11 mouse cellular contexts compared by ENCODE assay signal in the genomic region with DNA sequence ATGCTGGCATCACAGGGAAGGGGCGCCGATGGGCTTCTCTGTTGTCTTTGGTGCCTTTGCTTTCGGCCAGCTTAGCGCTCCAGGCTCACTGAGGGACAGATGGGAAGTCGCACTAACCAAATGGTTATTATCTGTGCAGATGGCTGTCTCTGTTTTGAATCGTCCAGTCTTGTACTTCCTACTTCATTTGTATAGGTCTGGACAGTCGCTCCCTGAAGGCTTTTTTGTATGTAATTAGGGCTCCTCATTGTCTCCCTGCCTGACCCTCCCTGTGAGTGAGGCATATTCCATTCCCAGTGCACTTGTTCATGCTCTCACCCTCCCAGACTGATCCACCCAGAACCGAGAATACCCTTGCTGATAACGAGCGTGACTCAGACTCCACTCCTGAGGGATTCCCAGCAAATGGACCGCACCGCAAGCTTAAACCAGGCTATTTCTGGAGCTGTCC. TPM values are rescaled to one million over a fixed set of nuclear protein-coding genes. Genes with fewer than 3 reads are reported as not detected.
DNase-seq lines count a peak whose midpoint lies in the region; ATAC-seq and TF ChIP-seq lines count a peak whose summit lies in the region.
"Had no signal": no experiment of that assay in that cellular context is flagged by ENCODE, and none has a peak within 500 bp of the region (broad histone marks: within the 10 kb centered on the region; RNA-seq: fewer than 3 reads in every experiment).

No protein-coding gene starts in this region.

- H3K9me3 ChIP-seq in heart, postnatal 0 days (replicated peaks; ENCODE audit: control insufficient read depth, low read length): no peaks in the 10 kb centered on the region
- no peaks in the 10 kb centered on the region for H3K9me3 ChIP-seq in neural tube, embryonic 15.5 days (replicated peaks)
- H3K9me3 ChIP-seq: embryonic facial prominence, embryonic 13.5 days had no signal

- DNase-seq in left cerebral cortex, postnatal 4 days: peak; percentile 63
- DNase-seq in left cerebral cortex, adult 8-10 months (ENCODE audit: low spot score in 2 of 2): no peak
- DNase-seq in cerebellum, adult 2 months: peak; percentile 72 to 83
- DNase-seq in heart, postnatal 0 days (ENCODE audit: low spot score): peak; percentile 54
- no peak for DNase-seq in c-Kit-positive CD71-positive TER-119-positive erythroid progenitor cells, embryonic 14.5 days (ENCODE audit: low spot score)
- no peak for DNase-seq in left cerebral cortex, postnatal 14 days (ENCODE audit: low spot score in 2 of 2)
- no peak for DNase-seq in urinary bladder, postnatal 25 days (ENCODE audit: low spot score)
- DNase-seq: kidney, postnatal 4 days had no signal

- H3K4me2 ChIP-seq in heart, postnatal 0 days (ENCODE audit: low read depth, low read length): peak overlapping the region; percentile 46
- peak overlapping the region; percentile 28 for H3K4me2 ChIP-seq in neural tube, embryonic 15.5 days
- H3K4me2 ChIP-seq: embryonic facial prominence, embryonic 13.5 days had no signal

- intact Hi-C loops in left cerebral cortex, postnatal 4 days (cut with DNase I): no loop called here
- intact Hi-C loops in left cerebral cortex, postnatal 14 days (cut with DNase I): no loop called here

- 2% methylated on average over 12 of the region's 12 CpGs for WGBS in cerebellum, adult 2 months
- WGBS in heart, postnatal 0 days: 28% methylated on average over 12 of the region's 12 CpGs
- WGBS in neural tube, embryonic 15.5 days: 43% methylated on average over 12 of the region's 12 CpGs

- no peaks in the 10 kb centered on the region; the same call in 1 of the 2 replicates for H3K27me3 ChIP-seq in cerebellum, adult 2 months (ENCODE audit: control insufficient read depth, insufficient read depth, low read length)
- no peaks in the 10 kb centered on the region for H3K27me3 ChIP-seq in heart, postnatal 0 days (ENCODE audit: control insufficient read depth, insufficient read depth, low read length)
- no peaks in the 10 kb centered on the region for H3K27me3 ChIP-seq in neural tube, embryonic 15.5 days (replicated peaks)
- H3K27me3 ChIP-seq: embryonic facial prominence, embryonic 13.5 days had no signal

- TF ChIP-seq CTCF in cerebellum, adult 2 months (IDR thresholded peaks at IDR 0.05; ENCODE audit: borderline replicate concordance, insufficient read depth, low read depth, low read length): no peak
- no peak for TF ChIP-seq CTCF in heart, postnatal 0 days (IDR thresholded peaks at IDR 0.05; ENCODE audit: low read depth)

- TF ChIP-seq POLR2A in cerebellum, adult 2 months (IDR thresholded peaks at IDR 0.05; ENCODE audit: borderline replicate concordance, insufficient read depth, low read length): no peak

- no peak overlapping the region; the same call in 1 of the 2 replicates for H3K9ac ChIP-seq in heart, postnatal 0 days (replicated peaks; ENCODE audit: low read depth, low read length)
- H3K9ac ChIP-seq in neural tube, embryonic 15.5 days (replicated peaks): no peak overlapping the region
- H3K9ac ChIP-seq: embryonic facial prominence, embryonic 13.5 days had no signal

- no peak for TF ChIP-seq EP300 in heart, postnatal 0 days (IDR thresholded peaks at IDR 0.05; ENCODE audit: low read depth)

- peak overlapping the region; percentile 43 for H3K4me3 ChIP-seq in cerebellum, adult 2 months (replicated peaks; ENCODE audit: insufficient read depth, low read depth, low read length)
- H3K4me3 ChIP-seq in heart, postnatal 0 days (ENCODE audit: low read depth, low read length): peak overlapping the region; percentile 17; the same call in 1 of the 2 replicates
- no peak overlapping the region for H3K4me3 ChIP-seq in neural tube, embryonic 15.5 days (replicated peaks)
- H3K4me3 ChIP-seq: embryonic facial prominence, embryonic 13.5 days had no signal

- H3K27ac ChIP-seq in cerebellum, adult 2 months (ENCODE audit: insufficient read depth, low read length): peak overlapping the region; percentile 20; the same call in 1 of the 2 replicates
- peak overlapping the region; percentile 26; the same call in 1 of the 2 replicates for H3K27ac ChIP-seq in heart, postnatal 0 days (ENCODE audit: low read depth)
- no peak overlapping the region for H3K27ac ChIP-seq in neural tube, embryonic 15.5 days (replicated peaks)
- H3K27ac ChIP-seq: embryonic facial prominence, embryonic 13.5 days had no signal

- H3K36me3 ChIP-seq in heart, postnatal 0 days (replicated peaks; ENCODE audit: control insufficient read depth, insufficient read depth, low read length): no peaks in the 10 kb centered on the region
- no peaks in the 10 kb centered on the region for H3K36me3 ChIP-seq in neural tube, embryonic 15.5 days
- H3K36me3 ChIP-seq: embryonic facial prominence, embryonic 13.5 days had no signal

- ATAC-seq in heart, postnatal 0 days (ENCODE audit: insufficient read depth, low read depth): peak; percentile 73
- ATAC-seq in neural tube, embryonic 15.5 days (ENCODE audit: low FRiP score): no peak

- H3K4me1 ChIP-seq in cerebellum, adult 2 months (ENCODE audit: control insufficient read depth, insufficient read depth, low read length): no peaks in the 10 kb centered on the region; the same call in 1 of the 2 replicates
- peaks cover 19% of the 10 kb centered on the region for H3K4me1 ChIP-seq in heart, postnatal 0 days (ENCODE audit: control insufficient read depth, insufficient read depth)
- H3K4me1 ChIP-seq in neural tube, embryonic 15.5 days: 0 out of 2 replicates have a peak, but pooled peaks cover 5% of the 10 kb centered on the region

RNA-seq across cellular contexts. Expression of a gene that starts 47.7 kb away (rescaled TPM):
- 1 to 10 TPM; 7.3 to 8.5 TPM for total RNA-seq in left cerebral cortex, postnatal 4 days (2021)
- total RNA-seq in left cerebral cortex, adult 8-10 months (2022): 10 to 100 TPM; 11.3 to 13.9 (median 11.7) TPM
- 35.9 and 42.6 TPM in 2 replicates for polyA plus RNA-seq in cerebellum, adult 2 months (2012; rRNA removed)
- 43.7 and 53.6 TPM in 2 replicates for total RNA-seq in heart, postnatal 0 days (2014; rRNA removed; ENCODE audit: low replicate concordance)
- polyA plus RNA-seq in heart, postnatal 0 days (2015; fragmentation: Nextera tagmentation; extraction: Ambion mirVana): 16.8 and 18.4 TPM in 2 replicates
- 8.4 and 8.7 TPM in 2 replicates for polyA plus RNA-seq in neural tube, embryonic 15.5 days (2015; fragmentation: Nextera tagmentation; extraction: Ambion mirVana)
- 10 to 100 TPM in 1 of 2 experiments, 1 to 10 TPM in 1; 6.8 to 10.1 TPM for total RNA-seq in left cerebral cortex, postnatal 14 days (2021)
- total RNA-seq: MEL had no signal

Comparison
In these comparisons a context has a peak if more than half of its experiments do, and no peak if none do; other contexts are left out.
1. DNase-seq: peak in left cerebral cortex, postnatal 4 days (single experiment), cerebellum, adult 2 months (2 of 2) and heart, postnatal 0 days (single experiment); none in left cerebral cortex, adult 8-10 months (0 of 2), c-Kit-positive CD71-positive TER-119-positive erythroid progenitor cells, embryonic 14.5 days (single experiment), left cerebral cortex, postnatal 14 days (0 of 2) and urinary bladder, postnatal 25 days (single experiment).